Mouse (Mus musculus) spleen, postnatal 10 days (tissue): ENCODE measurements around the gene Nudt17.
"Not testable (repeated sequence)": the region's sequence is repeated elsewhere in the genome, so short reads cannot be mapped to it uniquely, and the experiment has no call there.

ENCODE experiments used
- DNase-seq, 2 experiments: peaks; one replicate each; pipeline ENCODE4 v3.0.0; 2021 to 2022; ENCODE audit warnings: low spot score in 2 of 2

Gene Nudt17

GRCm38 (mm10) chr3:96707903-96708683 is at the start of gene Nudt17:
Gene Nudt17 (minus strand): TSS chr3:96708562.
- peak; percentile 79 to 85 for DNase-seq

- DNase-seq: no peak
Measured at GRCm38 (mm10) chr3:96757691-96758090, 49.3 kb upstream of the Nudt17 start.

- no peak for DNase-seq
Measured at GRCm38 (mm10) chr3:96755935-96756334, 47.6 kb upstream of the Nudt17 start.

- DNase-seq: no peak
Measured at GRCm38 (mm10) chr3:96746829-96747228, 38.5 kb upstream of the Nudt17 start.

- no peak for DNase-seq
Measured at GRCm38 (mm10) chr3:96744348-96744747, 36.0 kb upstream of the Nudt17 start.

- not testable (repeated sequence) for DNase-seq
Measured at GRCm38 (mm10) chr3:96740279-96740678, 31.9 kb upstream of the Nudt17 start.

- DNase-seq: no peak
Measured at GRCm38 (mm10) chr3:96737995-96738394, 29.6 kb upstream of the Nudt17 start.

- no peak for DNase-seq
Measured at GRCm38 (mm10) chr3:96737013-96737740, 28.8 kb upstream of the Nudt17 start.

GRCm38 (mm10) chr3:96735200-96735599 is 26.8 kb upstream of the Nudt17 start:
- DNase-seq: no peak

- no peak for DNase-seq
Measured at GRCm38 (mm10) chr3:96733984-96734383, 25.6 kb upstream of the Nudt17 start.

- DNase-seq: no peak
Measured at GRCm38 (mm10) chr3:96730785-96731184, 22.4 kb upstream of the Nudt17 start.

GRCm38 (mm10) chr3:96729403-96729784 is 21.0 kb upstream of the Nudt17 start:
- no peak for DNase-seq

GRCm38 (mm10) chr3:96728634-96729402 is 20.5 kb upstream of the Nudt17 start:
- no peak for DNase-seq

- no peak for DNase-seq
Measured at GRCm38 (mm10) chr3:96727828-96728633, 19.7 kb upstream of the Nudt17 start.

- DNase-seq: peak; percentile 94 to 95
Measured at GRCm38 (mm10) chr3:96727343-96727827, 19.0 kb upstream of the Nudt17 start, which contains the start of the genes Polr3c and Rnf115. Gene Polr3c (minus strand): TSS chr3:96727628. Gene Rnf115 (plus strand): TSS chr3:96727664.

GRCm38 (mm10) chr3:96719173-96719572 is 10.8 kb upstream of the Nudt17 start:
- peak in 1 of 2 experiments; percentile 61 for DNase-seq

- no peak for DNase-seq
Measured at GRCm38 (mm10) chr3:96715854-96716253, 7.5 kb upstream of the Nudt17 start.

- DNase-seq: no peak
Measured at GRCm38 (mm10) chr3:96714286-96714685, 5.9 kb upstream of the Nudt17 start.

- DNase-seq: no peak
Measured at GRCm38 (mm10) chr3:96708684-96709064, 312 bp upstream of the Nudt17 start.

GRCm38 (mm10) chr3:96706984-96707383 is 1.4 kb downstream of the Nudt17 start:
- no peak for DNase-seq

- no peak for DNase-seq
Measured at GRCm38 (mm10) chr3:96706217-96706616, 2.1 kb downstream of the Nudt17 start.
